Mouse (Mus musculus) ES-Bruce4 (cell line): ENCODE measurements around the gene Slc30a7.

Experiments
- CTCF ChIP-seq: IDR thresholded peaks from one replicate; pipeline ENCODE4 v1.8.1; 2011; ENCODE audit warnings: low read depth, low read length
- EP300 ChIP-seq: IDR thresholded peaks from 2 replicates; pipeline ENCODE4 v1.6.1; 2011; ENCODE audit warnings: low read depth, low read length; ENCODE audit not compliant: insufficient read depth
- POLR2A ChIP-seq: IDR thresholded peaks from one replicate; pipeline ENCODE4 v1.8.1; 2011; ENCODE audit warnings: low read length; ENCODE audit not compliant: insufficient read depth

DNA sequence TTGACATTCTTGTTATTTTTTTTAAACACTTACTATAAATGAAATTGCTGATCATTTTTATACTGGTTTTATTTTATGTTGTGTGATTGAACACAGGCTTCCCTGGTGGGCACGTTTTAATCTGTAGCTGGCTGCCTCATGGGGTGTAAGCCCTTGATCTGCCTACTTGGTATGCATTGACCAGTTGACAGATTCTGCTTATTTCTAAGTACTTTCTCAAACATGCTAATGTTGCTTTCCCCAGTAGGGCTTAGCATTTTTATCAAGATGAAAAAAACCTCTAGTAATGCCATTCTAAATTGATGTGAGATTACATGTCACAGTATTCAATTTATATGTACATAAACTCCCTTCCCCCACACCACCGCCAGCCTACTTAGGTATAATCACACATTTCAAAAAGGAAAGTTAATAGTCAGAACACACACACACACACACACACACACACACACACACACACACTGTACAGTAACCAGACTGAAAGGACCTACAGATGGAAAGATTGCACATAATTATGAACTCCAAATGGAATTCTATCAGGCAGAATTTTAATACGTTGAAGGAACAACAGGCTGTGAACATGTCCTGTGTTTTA lies 108.8 kb downstream of the Slc30a7 start:
- no peak for TF ChIP-seq CTCF
- TF ChIP-seq POLR2A = no peak
- no peak for TF ChIP-seq EP300
